Mouse (Mus musculus) hindbrain, embryonic 11.5 days (tissue): ENCODE measurements around the gene Cyren. TPM values are rescaled to one million over a fixed set of nuclear protein-coding genes. Genes with fewer than 3 reads are reported as not detected.

Experiments used
- ATAC-seq: fragments of 200-750 bp; cut with Nextera tagmentation; 2 replicates; pipeline ENCODE4 v1.8.0; 2017; ENCODE audit warnings: mild to moderate bottlenecking, moderate TSS enrichment, moderate library complexity; ENCODE audit not compliant: low FRiP score
- DNase-seq: peaks from one replicate; pipeline ENCODE4 v3.0.0-alpha.2; 2015; ENCODE audit warnings: low spot score
- H3K27ac ChIP-seq: fragments of 300-500 bp; sonication (generic); 2 replicates; pipeline ENCODE4 v1.5.1; 2014; ENCODE audit warnings: mild to moderate bottlenecking, low read depth, low read length
- H3K27me3 ChIP-seq: fragments of 300-500 bp; sonication (generic); 2 replicates; pipeline ENCODE4 v1.6.1; 2014; ENCODE audit warnings: mild to moderate bottlenecking, low read length, moderate library complexity, mixed read lengths; ENCODE audit not compliant: control insufficient read depth, insufficient read depth
- H3K36me3 ChIP-seq: fragments of 300-500 bp; sonication (generic); 2 replicates; pipeline ENCODE4 v1.6.1; 2014; ENCODE audit warnings: mild to moderate bottlenecking, low read length, moderate library complexity, mixed read lengths; ENCODE audit not compliant: control insufficient read depth, insufficient read depth
- H3K4me1 ChIP-seq: fragments of 300-500 bp; sonication (generic); replicated peaks from 2 replicates; pipeline ENCODE4 v1.6.1; 2014; ENCODE audit warnings: low read length, mixed read lengths; ENCODE audit not compliant: control insufficient read depth, insufficient read depth
- H3K4me2 ChIP-seq: fragments of 300-500 bp; sonication (generic); replicated peaks from 2 replicates; pipeline ENCODE4 v1.6.1; 2014; ENCODE audit warnings: mild to moderate bottlenecking, low read depth, low read length
- H3K4me3 ChIP-seq: fragments of 300-500 bp; sonication (generic); 2 replicates; pipeline ENCODE4 v1.5.1; 2014; ENCODE audit warnings: low read depth, low read length
- H3K9ac ChIP-seq: fragments of 300-500 bp; sonication (generic); 2 replicates; pipeline ENCODE4 v1.6.1; 2014; ENCODE audit warnings: low read depth, low read length
- H3K9me3 ChIP-seq: fragments of 300-500 bp; sonication (generic); 2 replicates; pipeline ENCODE4 v1.6.1; 2016; ENCODE audit warnings: low read length; ENCODE audit not compliant: control insufficient read depth
- polyA plus RNA-seq: library from polyadenylated mRNA; unstranded; fragments of >200 nt; fragmentation: Nextera tagmentation; extraction: Ambion mirVana; gene quantifications from 2 replicates; pipeline ENCODE4 v1.2.1, GENCODE M21; 2014

The Cyren gene
- polyA plus RNA-seq, 1 experiment from 2014 or later, result 12.3 TPM

DNA sequence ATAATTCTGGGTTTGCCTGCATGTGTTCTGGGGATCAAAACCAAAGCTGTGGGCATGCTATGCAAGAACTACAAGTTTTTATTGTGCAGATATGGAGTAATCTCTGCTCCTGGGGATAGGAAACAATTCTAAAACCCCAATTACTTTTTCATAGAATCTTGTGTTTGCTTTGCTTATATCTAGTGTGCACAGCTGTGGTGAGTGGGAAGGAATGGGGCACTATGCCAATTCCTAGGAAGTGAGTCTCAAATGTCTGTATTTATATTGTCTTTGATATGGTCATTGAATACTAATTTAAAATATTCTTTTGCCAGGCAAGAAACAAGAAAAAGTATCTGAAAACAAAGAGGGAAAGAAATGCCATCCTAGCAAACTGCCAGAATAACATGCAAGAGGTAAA is 53.5 kb downstream of the Cyren start:
- H3K36me3 ChIP-seq, result no peaks in the 10 kb centered on the region
- H3K27me3 ChIP-seq, result no peaks in the 10 kb centered on the region
- ATAC-seq (no peak), DNase-seq (no peak)
- no peak overlapping the region for H3K4me2 ChIP-seq
- no peak overlapping the region for H3K9ac ChIP-seq
- H3K4me1 ChIP-seq, result no peaks in the 10 kb centered on the region
- no peak overlapping the region for H3K27ac ChIP-seq
- H3K4me3 ChIP-seq, result no peak overlapping the region
- H3K9me3 ChIP-seq, result no peaks in the 10 kb centered on the region

Other genes with a start within 250 kb of the Cyren start
- gene Agbl3, start 97.6 kb downstream of the Cyren start, polyA plus RNA-seq, result 7.1 TPM in 2 replicates
- gene Tmem140, start 14.9 kb downstream of the Cyren start, polyA plus RNA-seq, result 0.95 and 1.1 TPM in 2 replicates
- gene Wdr91, start 32.8 kb upstream of the Cyren start, polyA plus RNA-seq, result 11.0 and 12.3 TPM in 2 replicates
- gene Stra8, start 42.1 kb upstream of the Cyren start, polyA plus RNA-seq, result not detected in 2 replicates
- 0.46 and 0.49 TPM in 2 replicates for gene Slc23a4, start 110.3 kb upstream of the Cyren start, polyA plus RNA-seq